Mouse (Mus musculus) heart, embryonic 16.5 days (tissue): ENCODE measurements around the gene Tmem132b. TPM values are rescaled to one million over a fixed set of nuclear protein-coding genes. Genes with fewer than 3 reads are reported as not detected.

ENCODE experiments used
- ATAC-seq: fragments of 200-750 bp; cut with Nextera tagmentation; replicated peaks from 2 replicates; pipeline ENCODE4 v1.8.0; 2017; ENCODE audit warnings: moderate number of reproducible peaks; ENCODE audit not compliant: insufficient read depth, low FRiP score; ENCODE audit errors: extremely low read depth
- H3K27ac ChIP-seq: fragments of 300-500 bp; sonication (generic); 2 replicates; pipeline ENCODE4 v1.5.1; 2014; ENCODE audit warnings: mild to moderate bottlenecking, low read length, control low read depth, moderate library complexity
- H3K27me3 ChIP-seq: fragments of 300-500 bp; sonication (generic); 2 replicates; pipeline ENCODE4 v1.6.1; 2014; ENCODE audit warnings: low read length, mixed read lengths; ENCODE audit not compliant: control insufficient read depth, insufficient read depth
- H3K36me3 ChIP-seq: fragments of 300-500 bp; sonication (generic); 2 replicates; pipeline ENCODE4 v1.6.1; 2014; ENCODE audit not compliant: control insufficient read depth, insufficient read depth
- H3K4me1 ChIP-seq: fragments of 300-500 bp; sonication (generic); 2 replicates; pipeline ENCODE4 v1.6.1; 2014; ENCODE audit warnings: low read length, mixed read lengths; ENCODE audit not compliant: control insufficient read depth, insufficient read depth
- H3K4me2 ChIP-seq: fragments of 300-500 bp; sonication (generic); 2 replicates; pipeline ENCODE4 v1.6.1; 2014; ENCODE audit warnings: low read depth, mild to moderate bottlenecking, control low read depth, low read length
- H3K4me3 ChIP-seq: fragments of 300-500 bp; sonication (generic); 2 replicates; pipeline ENCODE4 v1.5.1; 2014; ENCODE audit warnings: mild to moderate bottlenecking, control low read depth, low read length
- H3K9ac ChIP-seq: fragments of 300-500 bp; sonication (generic); 2 replicates; pipeline ENCODE4 v1.6.1; 2014; ENCODE audit warnings: low read length, control low read depth
- H3K9me3 ChIP-seq: fragments of 300-500 bp; sonication (generic); replicated peaks from 2 replicates; pipeline ENCODE4 v1.6.1; 2016; ENCODE audit warnings: low read length; ENCODE audit not compliant: control insufficient read depth
- WGBS: fragments of 180-500 bp; shearing (Covaris S2); extraction: QIAGEN DNeasy Blood & Tissue Kit; methylation state at CpG from one replicate; pipeline ENCODE4 v1.1.7; 2014; 5-methylcytosine and 5-hydroxymethylcytosine counted together
- polyA plus RNA-seq: library from polyadenylated mRNA; unstranded; fragments of >200 nt; fragmentation: Nextera tagmentation; extraction: Ambion mirVana; gene quantifications from 2 replicates; pipeline ENCODE4 v1.2.1, GENCODE M21; 2015

Tmem132b gene
- polyA plus RNA-seq, 1 experiment from 2014 or later = not detected

DNA sequence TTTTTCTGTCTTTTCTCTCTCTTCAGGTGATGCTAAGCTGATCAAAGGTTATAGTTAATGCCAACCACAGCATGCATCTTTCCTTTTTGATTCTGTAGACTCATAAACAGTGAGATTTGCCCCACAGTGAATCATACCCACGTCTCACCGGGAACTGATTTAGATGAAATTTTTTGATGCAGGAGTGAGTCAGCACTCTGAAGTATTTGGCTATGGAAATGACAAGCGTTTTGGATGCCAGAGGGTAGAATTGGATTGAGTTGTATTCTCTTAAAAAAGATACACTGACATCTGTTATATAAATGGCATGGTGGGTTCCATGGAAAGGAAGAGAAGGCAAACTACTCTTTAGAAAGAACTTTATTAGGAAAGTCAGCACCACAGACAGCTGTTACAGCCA is 297.8 kb downstream of the Tmem132b start:
- Histone ChIP-seq H3K4me1 (no peaks in the 10 kb centered on the region), H3K9me3 (peaks cover 11% of the 10 kb centered on the region), H3K36me3 (no peaks in the 10 kb centered on the region), H3K4me2 (no peak overlapping the region), H3K27ac (no peak overlapping the region), H3K4me3 (no peak overlapping the region), H3K27me3 (no peaks in the 10 kb centered on the region), H3K9ac (no peak overlapping the region)
- 66% methylated on average over 3 of the region's 3 CpGs for WGBS
- no peak for ATAC-seq

DNA sequence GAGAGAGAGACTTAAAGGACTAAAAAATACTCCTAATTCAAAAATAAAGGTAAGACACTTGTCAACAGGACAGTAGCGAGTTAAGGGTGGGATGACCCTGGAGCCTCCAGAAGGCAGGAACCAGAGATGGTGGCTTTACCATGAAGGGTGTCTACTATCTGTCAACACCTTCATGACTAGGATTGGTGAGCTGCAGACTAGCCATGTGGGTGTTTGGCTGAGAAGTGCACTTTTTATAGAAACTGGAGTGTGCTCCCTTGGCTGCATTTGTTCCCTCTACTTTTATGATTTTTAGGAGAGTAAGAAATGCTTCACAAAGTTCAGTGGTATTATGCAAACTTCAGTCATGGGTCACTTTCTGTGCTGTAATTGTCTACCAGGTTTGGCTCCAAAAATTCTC is 304.3 kb downstream of the Tmem132b start:
- Histone ChIP-seq H3K27me3 (no peaks in the 10 kb centered on the region), H3K9ac (no peak overlapping the region), H3K36me3 (no peaks in the 10 kb centered on the region), H3K27ac (no peak overlapping the region), H3K9me3 (peaks cover 12% of the 10 kb centered on the region; the same call in 1 of the 2 replicates), H3K4me1 (no peaks in the 10 kb centered on the region), H3K4me2 (no peak overlapping the region), H3K4me3 (no peak overlapping the region)
- no peak for ATAC-seq
- 64% methylated on average over 1 of the region's 1 CpGs for WGBS

DNA sequence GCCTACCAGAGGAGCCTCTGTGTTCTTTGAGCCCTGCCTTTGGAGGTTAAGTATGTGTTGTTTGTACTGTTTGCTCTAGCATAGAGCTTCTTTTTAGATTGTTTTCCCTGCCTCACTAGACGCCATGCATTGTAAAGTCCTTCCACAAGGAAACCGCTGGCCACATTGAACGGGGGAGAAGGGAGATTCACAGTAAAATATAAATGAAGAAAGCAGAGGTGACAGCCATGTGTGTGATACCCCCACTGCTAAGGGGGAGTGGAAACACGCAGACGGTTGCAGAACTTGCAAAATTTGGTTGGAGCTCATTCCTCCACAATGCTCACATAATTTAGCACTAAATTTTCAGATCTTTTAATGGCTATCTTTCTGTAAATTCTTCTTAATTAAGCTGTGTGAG is 305.2 kb downstream of the Tmem132b start:
- Histone ChIP-seq H3K36me3 (no peaks in the 10 kb centered on the region), H3K9ac (no peak overlapping the region), H3K4me3 (no peak overlapping the region), H3K4me2 (no peak overlapping the region), H3K27ac (no peak overlapping the region), H3K9me3 (peaks cover 9% of the 10 kb centered on the region; the same call in 1 of the 2 replicates), H3K4me1 (no peaks in the 10 kb centered on the region), H3K27me3 (no peaks in the 10 kb centered on the region)
- 71% methylated on average over 5 of the region's 5 CpGs for WGBS
- no peak for ATAC-seq

Other genes starting within 250 kb of the Tmem132b start
- gene Scarb1, start 190.7 kb upstream of the Tmem132b start, polyA plus RNA-seq = 72.9 and 75.5 TPM in 2 replicates
- 0.27 and 0.30 TPM in 2 replicates for gene Gm10382, start 142.5 kb upstream of the Tmem132b start, polyA plus RNA-seq
- 928 and 945 TPM in 2 replicates for gene Ubc, start 141.6 kb upstream of the Tmem132b start, polyA plus RNA-seq
- gene Dhx37, start 97.7 kb upstream of the Tmem132b start, polyA plus RNA-seq = 8.5 and 10.5 TPM in 2 replicates
- 44.1 and 45.2 TPM in 2 replicates for gene Bri3bp, start 90.2 kb upstream of the Tmem132b start, polyA plus RNA-seq
- 15.6 and 16.7 TPM in 2 replicates for gene Aacs, start 56.0 kb upstream of the Tmem132b start, polyA plus RNA-seq